Mouse (Mus musculus) kidney, postnatal 25 days (tissue): ENCODE measurements around the gene Slc25a11.

Source experiments
- DNase-seq, 2 experiments: peaks; one replicate each; pipeline ENCODE4 v3.0.0; 2021; ENCODE audit warnings: mixed read lengths in 2 of 2

Slc25a11 gene

GRCm38 (mm10) chr11:70650322-70651175 lies 3.3 kb upstream of the Slc25a11 start:
- peak in 1 of 2 experiments; percentile 35 for DNase-seq

GRCm38 (mm10) chr11:70649185-70649734 lies 2.0 kb upstream of the Slc25a11 start:
- no peak for DNase-seq

GRCm38 (mm10) chr11:70648512-70648911 lies 1.2 kb upstream of the Slc25a11 start:
- DNase-seq, result no peak

GRCm38 (mm10) chr11:70647716-70648420 lies 589 bp upstream of the Slc25a11 start:
- peak; percentile 37 to 72 for DNase-seq

- DNase-seq, result peak; percentile 66 to 79
Measured at GRCm38 (mm10) chr11:70646259-70646555, 1.1 kb downstream of the Slc25a11 start.

GRCm38 (mm10) chr11:70645461-70646258 lies 1.6 kb downstream of the Slc25a11 start:
- DNase-seq, result no peak

GRCm38 (mm10) chr11:70644564-70645103 lies 2.6 kb downstream of the Slc25a11 start:
- peak in 1 of 2 experiments; percentile 39 for DNase-seq

- DNase-seq, result no peak
Measured at GRCm38 (mm10) chr11:70643051-70643450, 4.2 kb downstream of the Slc25a11 start.

- DNase-seq, result no peak
Measured at GRCm38 (mm10) chr11:70641241-70641640, 6.0 kb downstream of the Slc25a11 start.

- no peak for DNase-seq
Measured at GRCm38 (mm10) chr11:70639976-70640375, 7.3 kb downstream of the Slc25a11 start.

- DNase-seq, result no peak
Measured at GRCm38 (mm10) chr11:70638714-70639278, 8.5 kb downstream of the Slc25a11 start, which contains the start of gene Gp1ba. Gene Gp1ba (plus strand): TSS chr11:70639122.

GRCm38 (mm10) chr11:70638293-70638692 lies 9.0 kb downstream of the Slc25a11 start:
- no peak for DNase-seq

- no peak for DNase-seq
Measured at GRCm38 (mm10) chr11:70637764-70638163, 9.5 kb downstream of the Slc25a11 start.

GRCm38 (mm10) chr11:70635601-70636000 lies 11.7 kb downstream of the Slc25a11 start:
- DNase-seq, result peak in 1 of 2 experiments; percentile 35

GRCm38 (mm10) chr11:70630129-70630528 lies 17.1 kb downstream of the Slc25a11 start:
- DNase-seq, result peak; percentile 62 to 79

- DNase-seq, result peak in 1 of 2 experiments; percentile 37
Measured at GRCm38 (mm10) chr11:70629557-70629956, 17.7 kb downstream of the Slc25a11 start.

GRCm38 (mm10) chr11:70628431-70628830 lies 18.8 kb downstream of the Slc25a11 start:
- DNase-seq, result no peak

- DNase-seq, result peak in 1 of 2 experiments; percentile 47
Measured at GRCm38 (mm10) chr11:70626877-70627276, 20.4 kb downstream of the Slc25a11 start.

- peak; percentile 49 to 76 for DNase-seq
Measured at GRCm38 (mm10) chr11:70625473-70625872, 21.8 kb downstream of the Slc25a11 start.

- peak in 1 of 2 experiments; percentile 31 for DNase-seq
Measured at GRCm38 (mm10) chr11:70623053-70623742, 24.1 kb downstream of the Slc25a11 start.
